Mouse (Mus musculus) neural tube, embryonic 14.5 days (tissue): ENCODE measurements around the gene Atxn1. TPM values are rescaled to one million over a fixed set of nuclear protein-coding genes. Genes with fewer than 3 reads are reported as not detected.

Experiments
- ATAC-seq: fragments of 200-750 bp; cut with Nextera tagmentation; 2 replicates; pipeline ENCODE4 v1.8.0; 2017; ENCODE audit warnings: low read depth, mild to moderate bottlenecking, moderate TSS enrichment, moderate library complexity
- H3K27ac ChIP-seq: fragments of 300-500 bp; sonication (generic); 2 replicates; pipeline ENCODE4 v1.5.1; 2014; ENCODE audit warnings: low read depth, mild to moderate bottlenecking, control low read depth, low read length, moderate library complexity, mixed read lengths
- H3K27me3 ChIP-seq: fragments of 300-500 bp; sonication (generic); 2 replicates; pipeline ENCODE4 v1.6.1; 2014; ENCODE audit warnings: low read length; ENCODE audit not compliant: control insufficient read depth, insufficient read depth
- H3K36me3 ChIP-seq: fragments of 300-500 bp; sonication (generic); 2 replicates; pipeline ENCODE4 v1.6.1; 2014; ENCODE audit warnings: low read length, mixed read lengths; ENCODE audit not compliant: control insufficient read depth, insufficient read depth
- H3K4me1 ChIP-seq: fragments of 300-500 bp; sonication (generic); 2 replicates; pipeline ENCODE4 v1.6.1; 2014; ENCODE audit warnings: low read length; ENCODE audit not compliant: control insufficient read depth, insufficient read depth
- H3K4me2 ChIP-seq: fragments of 300-500 bp; sonication (generic); 2 replicates; pipeline ENCODE4 v1.6.1; 2014; ENCODE audit warnings: mild to moderate bottlenecking, low read depth, low read length, control low read depth
- H3K4me3 ChIP-seq: fragments of 300-500 bp; sonication (generic); 2 replicates; pipeline ENCODE4 v1.5.1; 2014; ENCODE audit warnings: low read depth, low read length, control low read depth, mixed read lengths
- H3K9ac ChIP-seq: fragments of 300-500 bp; sonication (generic); replicated peaks from 2 replicates; pipeline ENCODE4 v1.6.1; 2014; ENCODE audit warnings: low read depth, mild to moderate bottlenecking, control low read depth, low read length, mixed read lengths
- H3K9me3 ChIP-seq: fragments of 300-500 bp; sonication (generic); 2 replicates; pipeline ENCODE4 v1.6.1; 2016; ENCODE audit warnings: low read length; ENCODE audit not compliant: control insufficient read depth
- WGBS: fragments of 180-500 bp; shearing (Covaris S2); extraction: QIAGEN DNeasy Blood & Tissue Kit; methylation state at CpG from one replicate; pipeline ENCODE4 v1.1.7; 2014; 5-methylcytosine and 5-hydroxymethylcytosine counted together
- polyA plus RNA-seq: library from polyadenylated mRNA; unstranded; fragments of >200 nt; fragmentation: Nextera tagmentation; extraction: Ambion mirVana; gene quantifications from 2 replicates; pipeline ENCODE4 v1.2.1, GENCODE M21; 2014

Gene Atxn1
- polyA plus RNA-seq, 1 experiment from 2014 or later: 9.4 TPM

DNA sequence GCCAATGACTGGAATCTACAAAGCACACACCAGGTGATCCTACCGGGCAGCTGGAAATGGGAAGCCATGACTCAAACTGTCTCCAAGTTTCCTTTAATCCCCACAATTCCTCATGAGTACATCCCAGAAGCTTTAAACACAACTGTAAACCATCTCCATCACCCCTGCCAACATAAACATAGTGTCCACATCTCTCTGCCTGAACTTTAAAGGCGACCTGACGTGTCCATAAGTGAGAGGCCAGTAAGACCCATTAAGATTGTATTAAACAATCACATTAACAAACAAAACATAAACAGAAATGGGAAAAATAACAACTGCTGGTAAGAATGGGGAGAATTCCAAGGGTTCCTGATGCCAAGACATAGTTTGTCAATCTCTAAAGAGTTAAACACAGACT is 385.1 kb downstream of the Atxn1 start:
- no peak for ATAC-seq
- WGBS: 84% methylated on average over 3 of the region's 3 CpGs

DNA sequence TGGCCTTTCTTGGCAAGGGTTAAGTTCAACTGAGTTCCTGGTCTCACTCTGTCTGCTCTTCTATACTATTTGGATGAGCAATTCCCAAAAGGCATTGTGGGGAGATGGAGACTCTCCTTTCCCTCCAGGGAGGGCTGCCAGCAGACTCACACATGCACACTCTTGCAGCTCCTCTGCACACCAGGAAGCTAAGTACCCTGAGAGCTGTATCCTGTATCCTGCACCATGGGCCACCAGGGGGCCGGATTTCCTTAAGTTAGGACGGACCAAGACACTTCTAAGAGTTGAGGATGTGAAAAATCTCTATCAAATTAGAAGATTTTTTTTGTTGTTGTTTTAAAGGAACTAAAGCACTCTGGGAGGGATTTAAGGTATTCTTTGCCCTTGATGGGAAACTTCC is 387.0 kb downstream of the Atxn1 start:
- Histone ChIP-seq H3K9me3 (no peaks in the 10 kb centered on the region), H3K36me3 (no peaks in the 10 kb centered on the region), H3K4me2 (no peak overlapping the region), H3K27ac (no peak overlapping the region), H3K4me1 (no peaks in the 10 kb centered on the region; the same call in 1 of the 2 replicates), H3K9ac (no peak overlapping the region), H3K27me3 (no peaks in the 10 kb centered on the region), H3K4me3 (no peak overlapping the region)
- 41% methylated on average over 2 of the region's 2 CpGs for WGBS
- ATAC-seq: no peak

More for the DNA sequence above, 385.1 kb downstream of the Atxn1 start:
- H3K9me3 ChIP-seq: no peaks in the 10 kb centered on the region
- no peak overlapping the region for H3K27ac ChIP-seq
- H3K27me3 ChIP-seq: no peaks in the 10 kb centered on the region
- no peak overlapping the region for H3K4me2 ChIP-seq
- H3K36me3 ChIP-seq: no peaks in the 10 kb centered on the region
- H3K9ac ChIP-seq: no peak overlapping the region
- H3K4me1 ChIP-seq: no peaks in the 10 kb centered on the region; the same call in 1 of the 2 replicates
- no peak overlapping the region for H3K4me3 ChIP-seq

DNA sequence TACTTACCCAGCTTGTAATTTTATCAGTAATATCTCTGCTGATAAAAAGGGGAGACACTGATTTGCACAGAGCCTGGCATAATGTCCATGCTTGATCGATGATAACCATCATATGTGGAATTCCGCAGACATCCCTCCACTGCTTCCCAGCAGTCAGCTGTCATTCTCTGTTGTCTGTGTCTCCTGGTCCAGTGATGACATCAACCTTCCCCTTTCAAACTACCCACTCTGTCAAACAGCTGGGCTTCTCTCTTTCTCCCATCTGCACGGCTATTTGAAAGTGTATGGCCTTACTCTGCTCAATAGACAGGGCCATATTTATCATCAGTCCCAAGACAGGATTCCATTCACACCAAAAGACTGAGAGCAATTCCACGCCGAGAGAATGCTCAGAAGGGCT is 387.4 kb downstream of the Atxn1 start:
- no peak overlapping the region for H3K4me2 ChIP-seq
- ATAC-seq: no peak
- 21% methylated on average over 5 of the region's 5 CpGs for WGBS
- H3K27ac ChIP-seq: no peak overlapping the region
- no peak overlapping the region for H3K4me3 ChIP-seq
- H3K9ac ChIP-seq: no peak overlapping the region
- H3K27me3 ChIP-seq: no peaks in the 10 kb centered on the region
- H3K4me1 ChIP-seq: peaks cover 2% of the 10 kb centered on the region; the same call in 1 of the 2 replicates
- no peaks in the 10 kb centered on the region for H3K9me3 ChIP-seq
- H3K36me3 ChIP-seq: no peaks in the 10 kb centered on the region

DNA sequence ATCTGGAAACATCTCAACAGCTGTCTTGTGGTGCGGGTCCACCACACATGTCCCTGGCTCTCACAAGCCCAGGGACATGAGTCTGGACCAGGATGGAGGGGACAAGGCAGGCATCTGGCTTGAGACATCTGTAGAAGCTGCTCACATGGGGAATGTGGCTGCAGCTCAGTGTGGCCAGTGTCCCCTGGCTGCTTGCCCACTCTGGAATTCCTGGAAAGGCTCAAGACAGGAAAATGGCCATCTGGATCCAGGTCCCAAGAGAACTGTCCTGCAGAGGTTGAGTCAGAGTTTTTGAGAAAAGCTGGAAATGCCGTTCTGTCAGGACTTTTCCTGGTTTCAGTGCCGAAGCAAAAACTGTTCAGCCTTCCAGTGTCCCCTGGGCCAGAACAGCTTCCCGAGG is 388.6 kb downstream of the Atxn1 start:
- WGBS: 77% methylated on average over 4 of the region's 4 CpGs
- no peaks in the 10 kb centered on the region for H3K36me3 ChIP-seq
- no peak overlapping the region for H3K9ac ChIP-seq
- no peak overlapping the region for H3K27ac ChIP-seq
- H3K4me3 ChIP-seq: no peak overlapping the region
- no peak for ATAC-seq
- no peak overlapping the region for H3K4me2 ChIP-seq
- no peaks in the 10 kb centered on the region for H3K27me3 ChIP-seq
- no peaks in the 10 kb centered on the region for H3K9me3 ChIP-seq
- peaks cover 3% of the 10 kb centered on the region; the same call in 1 of the 2 replicates for H3K4me1 ChIP-seq

DNA sequence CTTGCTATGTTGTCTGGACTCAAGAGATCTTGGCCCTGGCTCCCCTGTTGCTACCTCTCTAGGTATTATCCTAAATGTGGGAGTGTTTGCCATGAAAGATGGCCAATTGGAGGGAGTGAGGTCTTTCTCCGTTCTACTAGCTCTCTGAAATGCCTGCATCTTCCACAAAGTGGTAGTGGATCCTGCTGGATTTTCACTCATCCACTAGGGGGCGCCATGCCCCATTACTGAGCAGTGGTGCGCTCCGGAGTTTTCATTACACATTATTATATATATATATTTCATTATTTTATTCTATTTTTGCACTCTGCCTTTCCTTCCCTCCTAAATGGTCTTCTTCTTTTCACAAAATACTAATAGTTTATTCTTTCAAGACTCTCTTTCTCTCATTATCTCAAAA is 392.0 kb downstream of the Atxn1 start:
- Histone ChIP-seq H3K4me1 (peaks cover 3% of the 10 kb centered on the region; the same call in 1 of the 2 replicates), H3K9ac (no peak overlapping the region), H3K36me3 (no peaks in the 10 kb centered on the region), H3K27me3 (no peaks in the 10 kb centered on the region), H3K4me2 (no peak overlapping the region), H3K9me3 (no peaks in the 10 kb centered on the region), H3K27ac (no peak overlapping the region), H3K4me3 (no peak overlapping the region)
- no peak for ATAC-seq
- WGBS: 39% methylated on average over 4 of the region's 4 CpGs

DNA sequence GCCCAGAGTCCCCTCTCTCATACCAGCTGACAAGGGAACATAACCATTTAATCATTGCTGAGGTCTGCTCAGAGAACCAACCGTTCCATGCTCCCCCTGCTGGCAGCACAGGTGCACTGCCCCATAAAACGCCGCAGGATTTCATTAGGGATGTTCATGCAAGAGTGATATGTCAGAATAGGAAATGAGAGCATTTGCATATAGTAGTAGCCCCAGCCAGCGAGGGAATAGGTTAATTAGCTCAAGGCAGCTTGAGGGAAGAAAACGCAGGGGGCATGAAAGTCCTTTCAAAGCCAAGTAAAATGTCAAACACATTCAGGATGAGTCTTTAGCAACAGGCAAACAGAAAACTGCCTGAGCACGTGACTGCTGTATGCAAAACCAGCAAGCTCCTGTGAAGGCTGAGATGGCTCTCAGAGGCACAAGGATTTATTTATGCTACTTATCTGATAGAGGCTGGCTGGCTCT is 393.0 kb downstream of the Atxn1 start:
- Histone ChIP-seq H3K36me3 (no peaks in the 10 kb centered on the region), H3K9me3 (no peaks in the 10 kb centered on the region), H3K4me1 (peaks cover 3% of the 10 kb centered on the region; the same call in 1 of the 2 replicates), H3K27me3 (no peaks in the 10 kb centered on the region), H3K9ac (no peak overlapping the region), H3K4me2 (no peak overlapping the region), H3K27ac (no peak overlapping the region; the same call in 1 of the 2 replicates), H3K4me3 (no peak overlapping the region)
- 2% methylated on average over 6 of the region's 6 CpGs for WGBS
- ATAC-seq: peak; percentile 83

DNA sequence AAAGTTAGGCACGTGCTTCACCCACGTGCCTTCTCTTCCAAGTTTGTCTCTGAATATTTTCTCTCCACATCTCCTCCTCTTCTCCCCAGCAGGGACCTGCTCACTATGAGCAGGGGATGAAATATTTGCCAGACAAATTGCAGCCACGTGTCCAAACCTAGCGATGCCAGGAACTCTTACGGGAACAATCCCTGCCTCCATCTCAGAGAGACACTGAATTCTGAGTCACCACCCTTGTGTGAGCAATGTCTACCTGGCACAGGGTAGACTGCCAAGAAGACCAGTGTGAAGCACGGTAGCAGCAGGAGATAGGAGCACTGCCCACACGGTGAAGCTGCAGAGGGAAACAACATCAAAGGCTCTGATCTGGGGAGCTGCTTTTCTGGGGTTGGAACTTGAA is 394.9 kb downstream of the Atxn1 start:
- H3K4me2 ChIP-seq: no peak overlapping the region
- no peak for ATAC-seq
- H3K9ac ChIP-seq: no peak overlapping the region
- H3K4me3 ChIP-seq: no peak overlapping the region
- H3K27ac ChIP-seq: no peak overlapping the region
- no peaks in the 10 kb centered on the region for H3K9me3 ChIP-seq
- no peaks in the 10 kb centered on the region for H3K27me3 ChIP-seq
- peaks cover 3% of the 10 kb centered on the region; the same call in 1 of the 2 replicates for H3K4me1 ChIP-seq
- 75% methylated on average over 7 of the region's 7 CpGs for WGBS
- H3K36me3 ChIP-seq: no peaks in the 10 kb centered on the region

DNA sequence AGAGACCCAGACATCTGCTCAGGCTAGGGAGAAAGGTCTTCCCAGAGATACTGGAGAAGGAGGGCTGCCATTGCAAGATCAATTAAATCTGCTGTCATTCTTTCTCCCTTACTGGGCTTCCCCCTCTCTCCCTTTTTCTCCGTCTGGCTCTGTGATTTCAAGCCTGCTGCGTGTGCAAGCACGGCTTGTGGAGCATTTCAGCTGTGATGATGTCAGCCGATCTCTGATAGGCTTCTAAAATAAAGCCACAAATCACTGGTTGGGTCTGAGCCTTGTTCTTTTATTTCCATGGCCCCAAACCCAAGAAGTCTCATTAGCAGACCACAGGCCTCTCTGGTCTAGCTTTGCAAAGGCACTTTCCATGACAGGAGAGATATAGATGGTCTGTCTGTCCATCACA is 399.9 kb downstream of the Atxn1 start:
- Histone ChIP-seq H3K9me3 (no peaks in the 10 kb centered on the region), H3K27me3 (no peaks in the 10 kb centered on the region), H3K9ac (no peak overlapping the region), H3K4me2 (no peak overlapping the region), H3K4me3 (no peak overlapping the region), H3K27ac (no peak overlapping the region), H3K36me3 (no peaks in the 10 kb centered on the region), H3K4me1 (no peaks in the 10 kb centered on the region)
- WGBS: 72% methylated on average over 4 of the region's 4 CpGs
- no peak for ATAC-seq

DNA sequence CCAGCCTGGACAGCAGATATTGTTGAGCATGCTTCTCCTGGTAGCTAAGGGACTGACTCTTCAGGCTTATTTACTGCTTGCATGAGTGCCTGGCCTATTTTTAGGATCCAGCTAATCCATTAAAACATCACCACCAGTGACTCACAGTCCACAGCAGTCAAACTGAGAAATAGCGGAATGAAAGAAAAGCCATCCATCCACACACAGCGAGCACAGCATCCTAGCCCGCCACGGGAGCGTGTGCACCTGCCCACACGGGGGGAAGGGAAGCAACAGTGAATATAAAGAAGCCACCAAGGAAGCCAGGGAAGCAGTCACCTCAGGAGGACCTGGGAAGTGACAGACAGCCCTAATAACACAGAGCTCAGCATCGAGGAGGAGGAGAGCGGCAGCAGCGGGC is 402.8 kb downstream of the Atxn1 start:
- no peaks in the 10 kb centered on the region for H3K4me1 ChIP-seq
- no peaks in the 10 kb centered on the region for H3K27me3 ChIP-seq
- H3K4me3 ChIP-seq: no peak overlapping the region
- H3K27ac ChIP-seq: no peak overlapping the region
- no peak for ATAC-seq
- H3K9me3 ChIP-seq: no peaks in the 10 kb centered on the region
- 63% methylated on average over 9 of the region's 9 CpGs for WGBS
- no peaks in the 10 kb centered on the region for H3K36me3 ChIP-seq
- H3K4me2 ChIP-seq: no peak overlapping the region
- H3K9ac ChIP-seq: no peak overlapping the region
